Mouse (Mus musculus) erythroblast, adult 5-6 weeks (primary cell): Measurements from ENCODE around the gene Mtcl1. TPM values are rescaled to one million over a fixed set of nuclear protein-coding genes. Genes with fewer than 3 reads are reported as not detected.
"Not testable (repeated sequence)": the region's sequence is repeated elsewhere in the genome, so short reads cannot be mapped to it uniquely, and the experiment has no call there.

Experiments
- ATAC-seq: replicated peaks from 2 replicates; pipeline ENCODE4 v1.8.0; 2016; ENCODE audit warnings: moderate number of reproducible peaks, mild to moderate bottlenecking, moderate TSS enrichment, inconsistent platforms; ENCODE audit not compliant: poor library complexity, low FRiP score, severe bottlenecking
- total RNA-seq, 2 experiments: library from RNA; stranded (forward) in 1 of 2; stranded (reverse) in 1 of 2; fragments of 150-400 nt in 1 of 2; fragments of 200-764, 138-1000 nt in 1 of 2; gene quantifications; 2 replicates each; pipeline versions ENCODE4 v1.2.3 to v1.2.4; 2015 to 2017; ENCODE audit warnings: low replicate concordance in 2 of 2

The Mtcl1 gene
- total RNA-seq, 2 experiments from 2014 or later, result not detected

GRCm38 (mm10) chr17:66448421-66449405 lies 837 bp downstream of the Mtcl1 start:
- ATAC-seq, result no peak

GRCm38 (mm10) chr17:66447978-66448377 lies 1.6 kb downstream of the Mtcl1 start:
- no peak for ATAC-seq

GRCm38 (mm10) chr17:66447007-66447312 lies 2.6 kb downstream of the Mtcl1 start:
- ATAC-seq, result no peak

- no peak for ATAC-seq
Measured at GRCm38 (mm10) chr17:66446196-66447006, 3.1 kb downstream of the Mtcl1 start.

- ATAC-seq, result no peak
Measured at GRCm38 (mm10) chr17:66444059-66444700, 5.4 kb downstream of the Mtcl1 start.

GRCm38 (mm10) chr17:66439888-66440287 lies 9.7 kb downstream of the Mtcl1 start:
- no peak for ATAC-seq

- no peak for ATAC-seq
Measured at GRCm38 (mm10) chr17:66439051-66439753, 10.3 kb downstream of the Mtcl1 start.

GRCm38 (mm10) chr17:66438137-66438536 lies 11.4 kb downstream of the Mtcl1 start:
- ATAC-seq, result no peak

- ATAC-seq, result no peak
Measured at GRCm38 (mm10) chr17:66436811-66437210, 12.7 kb downstream of the Mtcl1 start.

- no peak for ATAC-seq
Measured at GRCm38 (mm10) chr17:66435982-66436381, 13.6 kb downstream of the Mtcl1 start.

- no peak for ATAC-seq
Measured at GRCm38 (mm10) chr17:66435007-66435406, 14.5 kb downstream of the Mtcl1 start.

- ATAC-seq, result no peak
Measured at GRCm38 (mm10) chr17:66434566-66434965, 15.0 kb downstream of the Mtcl1 start.

- ATAC-seq, result not testable (repeated sequence)
Measured at GRCm38 (mm10) chr17:66424601-66425000, 24.9 kb downstream of the Mtcl1 start.

- ATAC-seq, result no peak
Measured at GRCm38 (mm10) chr17:66419421-66419820, 30.1 kb downstream of the Mtcl1 start.

- no peak for ATAC-seq
Measured at GRCm38 (mm10) chr17:66417748-66418147, 31.8 kb downstream of the Mtcl1 start.

- no peak for ATAC-seq
Measured at GRCm38 (mm10) chr17:66417329-66417728, 32.2 kb downstream of the Mtcl1 start.

- ATAC-seq, result no peak
Measured at GRCm38 (mm10) chr17:66416841-66417313, 32.7 kb downstream of the Mtcl1 start.

GRCm38 (mm10) chr17:66416436-66416835 lies 33.1 kb downstream of the Mtcl1 start:
- ATAC-seq, result no peak

- ATAC-seq, result no peak
Measured at GRCm38 (mm10) chr17:66414331-66414730, 35.2 kb downstream of the Mtcl1 start.
